ENCODE assay signal across 12 mouse cellular contexts in the genomic region with DNA sequence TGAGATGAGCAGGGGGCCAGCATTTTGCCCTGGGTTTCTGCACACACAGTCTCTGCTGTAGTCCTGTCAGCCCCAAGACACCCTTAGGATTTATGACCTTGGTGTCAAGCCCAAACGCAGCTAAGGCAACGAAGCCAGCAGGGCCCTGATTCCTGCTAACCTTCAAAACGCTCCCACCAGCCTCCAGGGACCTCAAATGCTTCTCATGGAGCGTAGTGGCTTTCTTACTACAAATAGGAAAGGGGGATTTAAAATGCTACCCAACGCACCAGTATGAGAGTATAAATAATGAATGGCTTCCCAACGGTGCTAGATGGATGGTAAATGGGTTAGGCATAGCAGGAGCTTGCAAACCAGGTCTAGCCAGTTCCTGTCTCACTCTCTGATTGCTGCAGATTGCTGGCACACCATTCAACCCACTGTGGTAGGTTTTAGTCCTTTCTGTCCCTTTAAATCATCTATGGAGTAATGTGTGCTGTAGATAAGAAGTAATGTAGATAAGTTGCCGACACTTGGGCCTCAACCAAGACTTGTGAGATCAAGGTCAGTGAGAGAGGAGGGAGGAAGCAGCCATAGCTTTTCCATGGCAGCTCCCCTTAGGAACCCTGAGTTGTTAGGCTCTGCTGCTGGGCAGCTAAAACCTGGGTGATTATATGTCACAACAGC.
DNase-seq lines count a peak whose midpoint lies in the region; ATAC-seq lines count a peak whose summit lies in the region.
"Had no signal": no experiment of that assay in that cellular context is flagged by ENCODE, and none has a peak within 500 bp of the region (broad histone marks: within the 10 kb centered on the region; RNA-seq: fewer than 3 reads in every experiment).

No protein-coding gene starts in this region.

- H3K36me3 ChIP-seq in kidney, embryonic 14.5 days (ENCODE audit: control insufficient read depth, insufficient read depth, low read length) = no peaks in the 10 kb centered on the region
- H3K36me3 ChIP-seq: hindbrain, embryonic 15.5 days; liver, embryonic 13.5 days had no signal

- intact Hi-C loops in left cerebral cortex, postnatal 25 days (cut with DNase I) = no loop called here

- no peaks in the 10 kb centered on the region for H3K9me3 ChIP-seq in kidney, embryonic 14.5 days (ENCODE audit: control insufficient read depth, low read length)
- H3K9me3 ChIP-seq: hindbrain, embryonic 15.5 days; liver, embryonic 13.5 days had no signal

- H3K4me1 ChIP-seq in kidney, embryonic 14.5 days (ENCODE audit: control insufficient read depth, insufficient read depth, low read length) = 0 out of 2 replicates have a peak, but pooled peaks cover 9% of the 10 kb centered on the region

- ATAC-seq in kidney, embryonic 14.5 days (ENCODE audit: low FRiP score, low TSS enrichment) = peak; percentile 44; the same call in 1 of the 2 replicates
- peak; percentile 40 for ATAC-seq in megakaryocyte progenitor cell, adult 5-6 weeks (replicated peaks; ENCODE audit: poor library complexity)
- ATAC-seq: CD4-positive, CD25-positive, alpha-beta regulatory T cell, adult 4 months had no signal

- 29% methylated on average over 7 of the region's 7 CpGs for WGBS in kidney, embryonic 14.5 days

- DNase-seq in kidney, postnatal 25 days = no peak
- peak; percentile 49 for DNase-seq in ovary, adult 18-20 months (ENCODE audit: low spot score)
- DNase-seq in ovary, postnatal 36 days (ENCODE audit: low spot score) = no peak
- no peak for DNase-seq in layer of hippocampus, adult 18-20 months (ENCODE audit: low spot score in 2 of 2)
- no peak for DNase-seq in left cerebral cortex, postnatal 25 days (ENCODE audit: low spot score in 2 of 2)
- DNase-seq: cerebellum, adult 11 months; gastrocnemius, postnatal 14 days; liver, embryonic 13.5 days had no signal

- no peak overlapping the region for H3K4me2 ChIP-seq in kidney, embryonic 14.5 days (replicated peaks; ENCODE audit: low read depth, low read length)
- H3K4me2 ChIP-seq: hindbrain, embryonic 15.5 days; liver, embryonic 13.5 days had no signal

- no peak overlapping the region for H3K4me3 ChIP-seq in kidney, embryonic 14.5 days (ENCODE audit: low read length)
- H3K4me3 ChIP-seq: hindbrain, embryonic 15.5 days; liver, embryonic 13.5 days had no signal

- H3K9ac ChIP-seq in kidney, embryonic 14.5 days (ENCODE audit: low read depth, low read length) = no peak overlapping the region
- H3K9ac ChIP-seq: hindbrain, embryonic 15.5 days; liver, embryonic 13.5 days had no signal

- no peaks in the 10 kb centered on the region for H3K27me3 ChIP-seq in kidney, embryonic 14.5 days (ENCODE audit: control insufficient read depth, insufficient read depth, low read length)
- H3K27me3 ChIP-seq: hindbrain, embryonic 15.5 days; liver, embryonic 13.5 days had no signal

- no peak overlapping the region for H3K27ac ChIP-seq in kidney, embryonic 14.5 days (ENCODE audit: low read depth, low read length)
- H3K27ac ChIP-seq: hindbrain, embryonic 15.5 days; liver, embryonic 13.5 days had no signal
